Mouse (Mus musculus): ENCODE measurements around the gene Megf9.

Megf9 gene

DNA sequence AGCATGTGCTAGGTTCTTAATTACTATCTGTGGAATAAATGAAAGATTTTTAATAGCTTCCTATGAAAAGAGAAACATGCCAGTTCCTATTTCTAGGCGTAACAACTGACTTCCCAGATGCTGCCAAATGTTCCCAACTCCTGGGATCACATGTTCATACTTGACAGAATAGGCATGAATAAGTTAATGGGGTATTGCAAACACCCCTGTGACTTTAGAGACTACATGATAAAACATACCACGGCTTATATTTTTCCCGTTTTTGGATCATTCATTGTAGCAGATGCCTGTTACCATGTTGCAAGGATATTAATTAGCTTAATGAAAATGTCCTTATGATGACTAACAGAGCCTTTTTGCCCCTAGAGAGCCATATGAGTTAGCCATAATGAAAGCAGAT, 88.0 kb downstream of the Megf9 start:
- DNase-seq (ENCODE audit: low read depth, low spot score), result no peak

DNA sequence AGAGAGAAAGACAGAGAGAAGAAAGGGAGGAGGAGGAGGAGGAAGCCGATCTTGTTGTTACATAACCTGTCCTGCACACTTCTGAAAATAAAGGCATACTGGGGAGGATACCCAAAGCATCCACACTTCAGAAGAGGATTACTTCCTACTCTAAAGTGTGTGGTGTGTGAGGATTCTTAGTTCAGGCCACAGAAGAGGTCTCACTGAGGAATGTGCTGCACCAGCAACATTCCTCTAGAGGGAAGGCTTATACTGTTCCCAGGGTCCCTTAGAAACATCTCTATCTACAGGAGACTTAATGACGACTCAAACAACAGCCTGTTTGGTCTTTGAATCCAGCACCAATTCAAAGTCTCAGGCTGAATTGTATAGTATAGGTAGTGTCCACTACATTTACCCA, 114.6 kb downstream of the Megf9 start:
- no peak for DNase-seq (ENCODE audit: low read depth, low spot score)

DNA sequence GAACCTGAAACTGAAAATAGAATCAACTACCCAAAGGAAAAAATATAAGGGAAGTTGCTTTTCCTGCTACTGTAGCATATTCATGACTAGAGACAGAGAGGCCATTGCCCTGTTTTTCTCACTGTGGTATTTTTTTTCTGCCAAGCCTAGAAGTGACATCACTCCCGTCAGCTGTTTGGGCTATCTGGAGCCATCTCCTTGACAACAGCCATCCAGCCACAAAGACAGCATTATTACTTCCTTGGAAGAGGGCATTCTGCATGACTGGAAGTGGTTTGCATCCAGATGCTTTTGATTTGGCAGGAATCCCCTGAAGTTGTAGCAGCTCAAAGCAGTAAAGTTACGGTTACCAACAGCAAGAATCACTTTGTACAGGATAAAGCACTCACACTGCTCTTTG, 122.7 kb downstream of the Megf9 start:
- no peak for DNase-seq (ENCODE audit: low read depth, low spot score)

DNA sequence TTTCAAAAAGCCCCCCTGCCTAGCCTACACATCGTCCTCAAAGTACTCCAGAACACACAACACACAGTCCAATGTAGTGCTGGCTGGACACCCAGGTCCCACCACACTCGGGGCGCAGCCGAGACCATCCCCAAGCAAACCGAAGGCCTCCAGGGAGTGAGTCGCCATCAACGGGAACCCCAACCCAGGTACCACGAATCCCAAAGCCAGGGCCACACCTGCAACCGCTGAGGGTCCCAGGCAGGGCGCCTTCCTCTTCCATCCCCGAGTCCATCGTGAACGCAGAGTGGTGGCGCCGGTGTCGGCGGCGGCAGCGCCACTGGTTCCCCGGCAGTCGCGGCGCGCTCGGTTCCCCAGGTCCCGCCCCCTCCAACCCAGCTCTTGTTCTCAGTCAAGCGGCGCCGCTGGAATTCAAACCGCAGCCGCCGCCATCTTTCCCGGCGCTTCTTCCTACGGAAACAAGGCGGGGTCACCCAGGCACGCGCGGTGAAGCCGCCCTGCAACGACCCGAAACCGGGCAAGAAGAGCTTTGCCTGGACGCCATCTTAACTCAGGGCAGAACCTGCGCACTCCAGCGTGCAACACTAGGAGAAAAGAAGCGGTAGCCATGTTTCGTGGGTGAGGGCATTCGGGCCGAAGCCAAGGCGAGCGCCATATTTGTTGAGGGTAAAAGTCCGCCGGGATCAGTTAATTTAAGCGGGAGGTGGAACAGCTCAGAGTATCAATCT, 124.6 kb downstream of the Megf9 start, which contains the start of gene Cdk5rap2:
TSS of gene Cdk5rap2 (minus strand) at position 450 of the 728 bp plus-strand sequence.
- DNase-seq (ENCODE audit: low read depth, low spot score), result peak; percentile 97

DNA sequence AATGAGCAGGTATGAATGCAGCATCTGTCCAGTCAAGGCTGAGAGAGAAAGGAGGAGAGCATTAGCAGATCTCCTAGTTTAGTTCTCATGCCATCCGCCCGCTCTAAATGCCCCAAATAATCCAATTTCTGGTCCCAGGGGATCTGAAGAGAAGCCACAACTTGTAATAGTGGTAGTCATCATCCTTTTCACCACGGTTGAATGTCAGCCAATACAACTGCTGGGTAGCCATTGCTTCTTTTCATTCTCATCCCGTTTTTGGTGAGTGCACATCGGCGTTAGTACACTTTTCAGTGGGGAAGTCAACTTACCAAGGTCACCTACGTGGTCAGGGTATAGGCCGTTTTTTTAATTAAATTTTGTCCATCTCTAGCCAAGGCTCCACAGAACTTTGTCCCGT, 125.3 kb downstream of the Megf9 start:
- peak; percentile 6 for DNase-seq (ENCODE audit: low read depth, low spot score)

DNA sequence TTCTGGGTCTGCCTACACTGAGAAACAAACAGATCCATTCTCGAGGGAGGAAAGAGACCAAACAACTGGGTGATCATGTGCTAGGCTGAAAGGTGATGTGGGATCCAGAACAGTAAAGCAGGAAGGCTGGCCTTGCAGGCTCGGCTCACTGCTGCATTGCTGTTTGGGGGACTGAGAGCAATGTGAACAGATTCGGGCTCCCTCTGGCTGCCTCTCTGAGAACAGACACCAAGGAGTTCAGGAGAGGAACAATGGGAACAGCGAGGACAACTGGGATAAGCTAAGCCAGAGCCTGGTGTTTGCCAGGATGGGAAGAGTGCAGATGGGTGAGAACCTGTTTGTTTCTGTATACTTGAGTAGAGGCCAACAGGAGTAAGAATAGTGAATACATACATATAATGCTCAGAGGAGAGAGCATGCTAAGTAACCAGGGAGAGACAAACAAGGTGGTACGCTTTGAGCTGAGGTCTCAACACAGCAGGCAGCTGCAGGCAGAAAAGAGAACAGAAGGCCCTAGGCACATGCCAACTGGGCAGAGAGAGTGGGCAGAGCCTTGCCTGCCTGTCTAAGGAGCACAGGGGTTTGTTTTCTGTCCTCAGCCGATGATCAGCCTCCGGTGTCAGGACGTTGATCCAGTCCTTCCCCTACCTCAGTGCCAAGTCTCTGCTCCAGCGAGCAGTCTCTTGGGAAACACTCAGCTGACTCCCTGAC, 132.5 kb downstream of the Megf9 start:
- peak; percentile 48 for DNase-seq (ENCODE audit: low read depth, low spot score)

DNA sequence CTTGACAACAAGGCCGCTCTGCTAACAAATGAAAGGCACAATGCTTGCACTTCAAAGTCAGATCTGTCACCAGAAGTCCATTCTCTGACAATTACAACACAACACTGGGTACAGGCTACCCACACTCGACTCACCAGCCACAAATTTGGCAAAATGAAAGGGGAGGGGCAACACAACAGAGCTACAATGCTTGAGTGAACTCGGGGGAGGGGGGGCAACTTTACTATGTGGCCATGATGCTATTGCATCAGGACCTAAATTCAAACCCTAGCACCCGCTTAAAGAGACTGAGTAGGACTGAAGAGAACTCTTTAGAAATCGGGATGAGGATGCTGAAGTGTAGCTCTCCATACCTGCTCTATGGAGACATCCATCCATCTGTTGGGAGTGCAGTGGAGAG, 135.3 kb downstream of the Megf9 start:
- DNase-seq (ENCODE audit: low read depth, low spot score), result no peak

DNA sequence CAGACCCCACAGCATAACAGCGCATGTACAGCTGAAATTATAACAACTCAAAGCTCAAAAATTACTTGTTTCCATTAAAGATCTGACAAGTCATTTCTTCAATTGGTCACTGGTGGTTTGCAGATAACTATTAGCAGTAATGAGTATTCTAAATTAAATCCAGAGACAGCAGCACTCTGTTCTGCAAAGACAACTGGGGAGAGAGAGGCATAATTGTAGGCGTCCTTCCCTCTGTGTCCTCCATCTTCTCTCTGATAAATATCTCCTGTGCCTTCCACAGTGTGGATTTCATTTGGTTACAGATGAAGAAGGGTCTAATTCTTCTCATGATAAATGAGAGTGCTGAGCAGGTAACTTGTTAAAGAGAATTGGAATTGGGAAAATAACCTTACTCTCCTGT, 135.7 kb downstream of the Megf9 start:
- DNase-seq (ENCODE audit: low read depth, low spot score), result no peak

DNA sequence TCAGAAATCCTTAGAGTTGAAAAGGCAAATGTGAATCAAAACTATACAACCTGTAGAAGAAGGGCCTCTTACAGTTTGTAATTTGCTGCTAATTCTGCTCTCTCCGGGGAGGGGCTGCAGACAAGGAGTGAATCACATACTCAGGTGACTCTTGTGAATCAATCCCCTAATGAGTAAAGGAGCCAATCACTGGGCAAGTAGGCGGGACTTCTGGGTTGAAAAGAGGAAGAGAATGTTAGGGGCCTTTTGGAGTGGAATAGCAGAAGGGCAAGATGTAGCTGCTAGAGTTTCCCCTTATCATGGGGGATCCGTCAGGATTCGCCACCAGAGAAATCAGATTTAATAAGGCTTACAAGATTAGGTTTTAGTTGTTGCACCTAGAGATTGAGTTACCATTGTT, 136.7 kb downstream of the Megf9 start:
- no peak for DNase-seq (ENCODE audit: low read depth, low spot score)

DNA sequence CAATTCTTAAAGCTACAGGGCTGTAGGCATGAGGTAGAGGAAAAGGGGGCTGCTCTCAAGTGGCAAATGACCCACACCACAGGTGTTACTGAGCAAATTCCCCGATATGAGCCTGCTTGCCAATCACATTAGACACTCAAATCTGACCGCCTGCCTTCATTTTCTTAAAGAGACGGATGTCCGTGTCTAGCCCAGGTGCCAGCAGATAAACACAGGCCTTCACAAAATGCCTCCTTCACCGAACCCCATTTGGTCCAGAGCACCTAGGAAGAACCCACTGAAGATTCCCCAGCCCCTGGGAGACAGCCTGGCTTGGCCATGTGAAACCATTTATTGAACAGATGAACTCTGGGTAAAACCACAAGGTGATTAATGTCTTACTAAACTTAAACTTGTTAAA, 138.1 kb downstream of the Megf9 start:
- no peak for DNase-seq (ENCODE audit: low read depth, low spot score)

DNA sequence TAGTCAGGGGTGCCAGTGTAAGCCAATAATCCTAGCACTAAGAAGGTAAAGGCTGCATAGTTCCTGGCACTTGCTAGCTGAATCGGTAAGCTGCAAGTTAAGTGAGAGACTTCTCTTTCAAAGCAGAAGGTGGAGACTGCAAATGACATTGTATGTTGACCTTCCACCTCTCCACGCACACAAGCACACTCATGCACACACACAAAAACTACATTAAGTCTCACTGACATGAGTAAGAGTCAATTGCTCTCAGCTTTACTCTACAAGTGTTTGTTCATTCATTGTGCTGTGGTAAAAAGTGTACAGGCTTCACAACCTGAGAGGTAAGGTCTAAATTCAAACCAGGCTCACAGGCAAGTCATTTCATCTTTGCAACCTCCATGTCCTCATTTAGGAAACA, 140.1 kb downstream of the Megf9 start:
- no peak for DNase-seq (ENCODE audit: low read depth, low spot score)

DNA sequence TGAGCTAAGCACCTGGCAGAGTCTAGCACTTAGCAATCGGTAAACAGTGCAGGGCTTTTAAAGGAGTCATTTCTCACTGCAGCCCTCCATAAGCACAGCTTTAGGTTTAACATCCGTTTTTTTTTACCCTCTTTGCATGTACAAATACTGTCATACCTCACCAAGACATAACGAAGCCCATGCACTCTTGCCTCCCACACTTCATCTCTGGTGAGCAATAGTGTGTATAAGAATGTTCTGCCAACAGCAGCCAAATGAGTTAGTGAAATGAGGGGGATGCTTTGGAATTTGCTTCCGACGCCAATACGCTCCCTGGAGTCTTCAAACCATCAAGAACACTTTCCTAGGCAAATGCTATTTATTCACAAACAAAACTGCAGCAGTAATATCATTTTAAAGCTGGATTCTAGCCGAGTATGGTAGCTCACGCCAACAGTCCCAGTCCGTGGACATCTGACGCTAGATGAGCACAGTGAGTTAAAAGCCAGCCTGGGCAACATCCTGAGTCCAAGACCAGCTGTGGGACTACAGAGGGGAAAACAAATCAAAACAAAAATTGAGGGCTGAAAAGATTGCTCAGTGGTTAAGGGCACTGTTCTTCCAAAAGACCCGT, 142.9 kb downstream of the Megf9 start:
- DNase-seq (ENCODE audit: low read depth, low spot score), result no peak

DNA sequence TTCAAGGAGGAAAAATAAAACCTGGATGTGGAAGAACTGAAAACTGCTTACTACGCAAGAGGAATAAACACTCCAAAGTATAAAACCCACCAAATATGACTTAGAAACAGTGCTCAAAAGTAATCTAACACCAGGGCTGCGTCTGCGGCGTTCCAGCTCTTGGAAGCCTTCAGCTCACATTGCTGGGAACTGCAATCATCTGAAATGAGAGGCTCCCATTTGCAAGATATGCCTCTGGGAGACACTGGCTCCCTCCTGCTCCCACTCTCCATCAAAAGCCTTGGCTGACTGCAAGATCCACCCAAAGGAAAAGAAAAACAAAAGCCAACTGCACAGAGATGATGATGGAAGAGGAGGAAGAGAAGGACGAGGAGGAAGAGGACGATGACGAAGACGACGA, 143.7 kb downstream of the Megf9 start:
- DNase-seq (ENCODE audit: low read depth, low spot score), result no peak

DNA sequence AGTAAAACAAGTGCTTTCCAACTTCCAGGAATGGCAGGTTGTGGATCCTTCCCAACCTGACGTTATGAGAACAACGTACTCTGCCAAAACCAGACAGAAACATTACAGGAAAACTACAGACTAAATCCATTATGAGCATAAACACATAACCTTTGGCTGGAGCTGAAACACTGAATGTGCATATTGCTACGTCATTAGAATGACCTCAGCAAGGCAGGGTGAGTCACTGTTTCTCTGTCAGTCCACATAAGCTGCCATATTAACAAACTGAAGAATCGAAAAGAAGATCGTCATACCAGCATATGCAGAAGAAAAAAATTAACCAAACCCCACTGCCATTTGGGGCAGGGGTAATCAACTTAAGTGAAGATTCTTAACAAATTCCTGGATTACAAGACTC, 148.6 kb downstream of the Megf9 start:
- no peak for DNase-seq (ENCODE audit: low read depth, low spot score)

DNA sequence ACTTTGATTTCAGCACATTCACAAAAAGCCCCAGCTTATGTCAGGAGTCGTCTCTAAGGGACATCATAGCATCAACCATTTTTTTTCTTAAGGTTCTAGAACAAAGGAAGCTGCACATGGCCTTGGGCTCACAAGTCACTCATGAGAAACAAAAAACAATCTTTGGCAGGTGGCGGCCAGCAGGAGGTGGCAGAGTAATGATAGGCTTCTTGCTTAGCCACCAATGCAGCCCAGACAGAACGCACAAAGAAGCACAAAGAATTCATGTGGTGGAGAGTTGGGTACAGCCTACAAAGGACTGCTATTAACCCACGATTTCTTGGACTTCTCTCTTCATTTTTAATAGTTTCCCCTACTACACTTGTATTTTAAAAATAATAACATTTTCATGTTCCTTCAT, 157.4 kb downstream of the Megf9 start:
- no peak for DNase-seq (ENCODE audit: low read depth, low spot score)

All from ES-CJ7 (cell line).